Mouse (Mus musculus) lung, adult 2 months (tissue): ENCODE measurements at regions not wholly inside any gene's neighbourhood (a gene's known extent, or its start where the extent isn't known, plus 50 kb on each side); places are given as distances from the start of the nearest gene placed in this dataset.

Source experiments
- CTCF ChIP-seq: fragments of 200-500 bp; IDR thresholded peaks from 2 replicates; pipeline ENCODE4 v1.5.1; 2011; ENCODE audit warnings: mild to moderate bottlenecking, low read length, control low read depth; ENCODE audit not compliant: insufficient read depth
- POLR2A ChIP-seq: fragments of 200-500 bp; IDR thresholded peaks from 2 replicates; pipeline ENCODE4 v1.6.1; 2011; ENCODE audit warnings: low read depth, mild to moderate bottlenecking, control low read depth, low read length, borderline replicate concordance; ENCODE audit errors: extremely low read depth

GRCm38 (mm10) chr8:36308056-36308455 is 542.5 kb downstream of the Gm19410 start:
- TF ChIP-seq POLR2A = no peak
- TF ChIP-seq CTCF = no peak
